Mouse (Mus musculus): ENCODE results near the gene Gm48552. TPM values are rescaled to one million over a fixed set of nuclear protein-coding genes. Genes with fewer than 3 reads are reported as not detected.
A peak's percentile ranks its signal among the peaks of the same experiment; 100 is the strongest.

Gm48552 gene
- polyA plus RNA-seq, 1 experiment from 2014 or later: 0.91 TPM

DNA sequence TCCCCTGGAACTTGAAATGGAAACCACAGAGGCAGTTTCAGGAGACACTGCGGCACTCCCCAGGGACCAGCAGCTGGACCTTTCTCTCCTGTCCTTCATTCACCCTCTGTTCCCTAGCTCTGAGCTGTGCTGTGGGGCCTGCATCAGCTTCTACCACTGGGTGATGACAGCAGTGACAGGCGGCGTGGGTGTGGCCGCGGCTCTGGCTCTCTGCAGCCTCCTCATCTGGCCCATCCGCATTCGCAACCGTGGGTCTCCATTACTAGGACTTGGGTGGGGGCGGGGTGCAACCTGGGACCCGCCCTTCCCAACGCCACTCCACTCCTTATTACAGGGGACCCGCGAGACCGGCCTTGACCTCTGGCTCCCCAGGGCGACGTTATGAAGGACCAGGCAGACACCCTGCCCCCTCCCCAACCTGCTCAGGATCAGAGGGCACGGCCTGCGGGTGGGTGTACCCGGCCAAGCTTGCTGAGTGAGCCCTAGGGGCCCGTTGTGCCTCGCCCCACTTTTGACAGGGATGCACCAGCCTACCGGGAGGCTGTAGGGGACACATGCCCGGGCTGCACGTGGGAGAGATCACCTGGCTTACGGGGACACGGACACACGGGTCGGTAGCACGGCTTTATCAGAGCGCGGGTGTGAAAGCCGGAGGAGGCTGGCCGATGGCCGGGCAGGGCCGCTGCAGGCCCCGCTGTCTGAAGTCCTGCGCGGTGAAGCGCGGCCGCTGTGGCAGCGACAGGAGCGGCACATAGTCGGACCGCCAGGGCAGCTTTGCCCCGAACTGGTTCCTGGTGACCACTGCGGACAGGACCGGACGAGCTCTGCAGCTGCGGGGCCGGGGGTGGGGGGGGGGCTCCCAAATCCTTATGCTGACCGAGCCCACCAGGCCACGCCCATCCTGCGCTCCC, 25.1 kb upstream of the Gm48552 start:
- Histone ChIP-seq H3K4me3 (peak overlapping the region; percentile 46), H3K36me3 (peaks cover 20% of the 10 kb centered on the region), H3K4me1 (replicated peaks) (peaks cover 82% of the 10 kb centered on the region), H3K9ac (peak overlapping the region; percentile 57), H3K27ac (peak overlapping the region; percentile 93), H3K4me2 (peak overlapping the region; percentile 83), H3K27me3 (no peaks in the 10 kb centered on the region), H3K9me3 (replicated peaks) (no peaks in the 10 kb centered on the region)
- peak; percentile 67 for ATAC-seq (replicated peaks; ENCODE audit: insufficient number of reproducible peaks, insufficient read depth, low FRiP score, low read depth)
- WGBS: 10% methylated on average over 54 of the region's 54 CpGs

DNA sequence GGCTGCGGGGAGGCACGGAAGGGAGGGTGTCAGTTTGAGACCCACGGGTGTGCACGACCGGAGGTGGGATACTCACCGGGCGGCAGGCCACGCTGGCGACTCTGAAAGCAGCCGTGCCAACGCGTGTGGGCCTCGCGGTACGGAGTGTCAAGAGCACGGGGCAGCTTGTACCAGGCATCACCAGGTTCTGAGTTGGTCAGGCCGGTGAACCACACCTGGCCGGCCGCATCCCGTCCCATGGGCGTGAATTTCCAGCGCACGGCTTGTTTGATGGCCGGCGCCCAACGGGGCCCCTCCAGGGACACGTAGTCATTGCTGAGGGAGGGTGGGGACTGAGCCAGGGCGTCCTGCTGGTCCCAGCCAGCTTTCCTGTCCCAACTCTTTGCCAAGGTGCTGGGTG, 24.1 kb upstream of the Gm48552 start:
- 14% methylated on average over 28 of the region's 28 CpGs for WGBS
- peak overlapping the region; percentile 57 for H3K9ac ChIP-seq
- peaks cover 72% of the 10 kb centered on the region for H3K4me1 ChIP-seq (replicated peaks)
- no peaks in the 10 kb centered on the region for H3K27me3 ChIP-seq
- no peaks in the 10 kb centered on the region for H3K9me3 ChIP-seq (replicated peaks)
- peaks cover 30% of the 10 kb centered on the region for H3K36me3 ChIP-seq
- ATAC-seq (replicated peaks; ENCODE audit: insufficient number of reproducible peaks, insufficient read depth, low FRiP score, low read depth): no peak
- peak overlapping the region; percentile 83 for H3K4me2 ChIP-seq
- H3K4me3 ChIP-seq: peak overlapping the region; percentile 46
- peak overlapping the region; percentile 93; the same call in 1 of the 2 replicates for H3K27ac ChIP-seq

DNA sequence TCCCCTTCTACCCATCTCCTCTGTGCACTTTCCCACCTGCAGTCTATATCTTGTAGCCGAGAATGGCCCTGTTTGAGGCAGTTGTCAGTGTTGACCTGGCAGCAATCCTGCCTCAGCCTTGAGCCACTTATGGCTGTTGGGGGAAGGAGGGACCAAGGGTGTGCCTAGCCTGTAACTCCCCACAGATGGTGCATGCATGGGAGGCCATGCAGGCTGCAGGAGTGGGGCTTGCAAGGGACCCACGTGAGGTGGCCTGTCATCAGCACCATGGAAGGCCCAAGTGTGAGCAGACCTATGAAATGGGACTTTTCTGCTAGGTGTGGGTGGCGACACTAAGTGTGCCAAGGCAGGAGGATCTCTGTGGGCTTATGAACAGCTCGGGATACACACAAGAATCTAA, 23.7 kb upstream of the Gm48552 start:
- 36% methylated on average over 4 of the region's 4 CpGs for WGBS
- peak overlapping the region; percentile 83 for H3K4me2 ChIP-seq
- H3K4me3 ChIP-seq: peak overlapping the region; percentile 46
- no peaks in the 10 kb centered on the region for H3K27me3 ChIP-seq
- ATAC-seq (replicated peaks; ENCODE audit: insufficient number of reproducible peaks, insufficient read depth, low FRiP score, low read depth): no peak
- H3K9me3 ChIP-seq (replicated peaks): no peaks in the 10 kb centered on the region
- H3K4me1 ChIP-seq (replicated peaks): peaks cover 68% of the 10 kb centered on the region
- H3K9ac ChIP-seq: peak overlapping the region; percentile 57; the same call in 1 of the 2 replicates
- H3K36me3 ChIP-seq: peaks cover 34% of the 10 kb centered on the region
- H3K27ac ChIP-seq: peak overlapping the region; percentile 93

DNA sequence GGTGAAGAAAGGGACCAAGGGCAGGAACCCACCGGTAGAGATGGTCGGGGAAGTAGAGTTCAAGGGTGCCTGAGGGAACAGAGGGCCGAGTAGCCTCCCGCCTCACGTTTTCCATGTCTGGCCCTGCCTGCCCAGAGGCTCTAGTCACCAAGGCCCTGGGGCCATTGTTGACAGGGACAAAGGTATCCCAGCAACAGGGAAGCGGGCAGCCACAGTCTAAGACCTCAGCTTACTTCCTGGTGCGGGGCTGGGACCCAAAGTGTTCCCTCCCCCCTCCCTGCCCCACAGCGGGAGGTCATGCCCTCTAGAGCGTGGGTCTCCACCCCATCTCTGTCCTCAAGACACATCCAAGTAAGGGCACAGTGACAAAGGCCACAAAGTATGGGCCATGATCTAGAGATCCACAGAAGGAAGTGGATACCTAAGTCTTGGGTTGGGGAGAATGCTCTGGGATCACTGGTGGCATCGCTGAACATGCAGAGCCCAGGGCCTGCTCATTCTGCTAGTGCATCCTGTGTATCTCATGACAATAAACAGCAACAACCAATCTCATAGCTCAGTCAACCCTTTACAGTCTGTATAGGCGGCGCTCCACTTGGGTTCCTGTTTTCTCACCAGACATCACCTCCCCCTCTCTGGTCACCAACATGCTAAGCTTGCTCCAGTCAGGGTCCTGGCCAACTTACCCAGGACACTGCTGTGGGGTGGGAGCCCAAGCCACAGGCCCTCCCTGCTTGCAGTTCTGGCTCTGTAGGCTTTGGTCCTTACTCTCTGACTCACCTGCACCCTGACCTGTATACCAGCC, 22.9 kb upstream of the Gm48552 start, which contains the start of gene 4930404N11Rik:
TSS of gene 4930404N11Rik (minus strand) at position 145 of the 805 bp plus-strand sequence.
- peaks cover 60% of the 10 kb centered on the region for H3K4me1 ChIP-seq (replicated peaks)
- no peak for ATAC-seq (replicated peaks; ENCODE audit: insufficient number of reproducible peaks, insufficient read depth, low FRiP score, low read depth)

DNA sequence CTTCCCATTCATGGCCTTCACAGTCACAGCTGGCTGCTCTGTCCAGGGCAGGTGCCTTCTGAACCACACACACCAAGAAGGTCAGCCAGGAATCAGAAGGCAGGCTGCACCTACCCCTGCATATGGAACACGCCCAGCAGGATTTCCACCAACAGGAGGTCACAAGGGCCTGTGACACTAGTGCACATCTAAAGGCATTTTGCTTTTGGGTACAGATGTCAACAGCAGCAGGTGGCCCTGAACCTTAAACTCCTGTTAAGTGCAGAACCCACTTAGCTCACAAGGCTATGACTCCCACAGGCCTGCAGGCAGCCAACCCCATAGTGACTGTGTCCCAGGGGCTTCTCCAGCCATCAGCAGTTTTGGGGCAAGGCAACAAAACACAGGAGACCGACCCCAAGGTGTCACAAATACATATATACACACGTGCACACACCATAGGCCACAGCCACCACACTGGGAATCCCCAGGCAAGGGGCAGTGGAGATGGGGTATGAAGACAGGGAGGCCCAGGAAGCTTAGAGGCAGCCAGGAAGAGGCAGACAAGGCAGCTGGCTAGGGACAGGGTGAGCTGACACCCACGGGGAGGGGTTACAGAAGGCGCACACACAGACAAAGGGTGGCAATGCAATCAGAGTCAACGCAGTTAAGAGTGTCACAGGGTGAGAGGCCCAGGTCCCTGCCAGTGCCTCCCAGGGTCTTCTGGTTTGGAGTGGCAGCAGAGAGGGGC, 22.2 kb upstream of the Gm48552 start:
- H3K27me3 ChIP-seq: no peaks in the 10 kb centered on the region
- no peak overlapping the region for H3K9ac ChIP-seq
- peak overlapping the region; percentile 93 for H3K27ac ChIP-seq
- no peaks in the 10 kb centered on the region for H3K9me3 ChIP-seq (replicated peaks)
- peaks cover 50% of the 10 kb centered on the region for H3K36me3 ChIP-seq
- peaks cover 52% of the 10 kb centered on the region for H3K4me1 ChIP-seq (replicated peaks)
- H3K4me2 ChIP-seq: no peak overlapping the region
- no peak overlapping the region for H3K4me3 ChIP-seq
- 69% methylated on average over 6 of the region's 6 CpGs for WGBS
- no peak for ATAC-seq (replicated peaks; ENCODE audit: insufficient number of reproducible peaks, insufficient read depth, low FRiP score, low read depth)

More for the DNA sequence above, 22.9 kb upstream of the Gm48552 start, which contains the start of gene 4930404N11Rik:
- Histone ChIP-seq H3K36me3 (peaks cover 42% of the 10 kb centered on the region), H3K27me3 (no peaks in the 10 kb centered on the region), H3K9me3 (replicated peaks) (no peaks in the 10 kb centered on the region), H3K4me3 (peak within 1 kb of the TSS; percentile 46), H3K9ac (peak within 1 kb of the TSS; percentile 57), H3K4me2 (peak within 1 kb of the TSS; percentile 83), H3K27ac (peak within 1 kb of the TSS; percentile 93)
- WGBS: 28% methylated on average over 12 of the region's 12 CpGs

DNA sequence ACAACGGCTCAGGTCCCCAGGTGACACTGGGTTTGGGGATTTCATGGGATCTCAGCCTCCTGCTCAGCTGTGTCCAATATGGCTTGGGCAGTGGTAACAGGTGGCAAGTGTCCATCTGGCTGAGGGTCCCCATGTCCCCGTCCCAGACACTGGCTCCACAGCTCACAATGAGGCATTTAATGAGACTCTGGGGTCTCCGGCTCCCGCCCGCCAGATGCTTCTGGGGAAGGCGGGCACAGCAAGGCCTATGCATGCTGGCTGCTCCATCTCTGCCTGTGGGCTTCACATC, 21.7 kb upstream of the Gm48552 start:
- H3K27me3 ChIP-seq: no peaks in the 10 kb centered on the region
- no peak overlapping the region for H3K4me2 ChIP-seq
- no peaks in the 10 kb centered on the region for H3K9me3 ChIP-seq (replicated peaks)
- H3K36me3 ChIP-seq: peaks cover 53% of the 10 kb centered on the region
- peaks cover 48% of the 10 kb centered on the region for H3K4me1 ChIP-seq (replicated peaks)
- H3K9ac ChIP-seq: no peak overlapping the region
- WGBS: 89% methylated on average over 6 of the region's 6 CpGs
- no peak for ATAC-seq (replicated peaks; ENCODE audit: insufficient number of reproducible peaks, insufficient read depth, low FRiP score, low read depth)
- no peak overlapping the region for H3K4me3 ChIP-seq
- H3K27ac ChIP-seq: no peak overlapping the region

DNA sequence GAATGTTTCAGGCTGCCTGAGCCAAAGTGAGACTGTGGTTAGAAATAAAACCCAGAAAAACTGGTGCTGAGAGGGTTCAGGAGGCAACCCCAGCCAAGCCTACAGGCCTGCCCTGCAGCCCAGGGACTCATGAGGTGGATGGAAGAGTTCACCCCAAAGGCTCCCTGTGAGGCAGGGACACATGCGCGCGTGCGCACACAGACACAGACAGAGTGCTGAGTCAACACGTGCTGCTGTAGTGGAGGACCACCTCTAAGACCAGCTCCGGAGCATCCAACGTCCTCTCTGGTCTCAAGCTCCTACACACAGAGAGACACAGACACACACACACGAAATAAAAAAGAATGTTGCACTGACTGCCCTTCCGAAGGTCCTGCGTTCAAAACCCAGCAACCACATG, 13.5 kb upstream of the Gm48552 start:
- Histone ChIP-seq H3K36me3 (peaks cover 43% of the 10 kb centered on the region), H3K4me2 (no peak overlapping the region), H3K9me3 (replicated peaks) (no peaks in the 10 kb centered on the region), H3K27ac (no peak overlapping the region), H3K9ac (no peak overlapping the region), H3K27me3 (no peaks in the 10 kb centered on the region), H3K4me3 (no peak overlapping the region), H3K4me1 (replicated peaks) (peaks cover 30% of the 10 kb centered on the region)
- no peak for ATAC-seq (replicated peaks; ENCODE audit: insufficient number of reproducible peaks, insufficient read depth, low FRiP score, low read depth)
- WGBS: 89% methylated on average over 10 of the region's 10 CpGs

DNA sequence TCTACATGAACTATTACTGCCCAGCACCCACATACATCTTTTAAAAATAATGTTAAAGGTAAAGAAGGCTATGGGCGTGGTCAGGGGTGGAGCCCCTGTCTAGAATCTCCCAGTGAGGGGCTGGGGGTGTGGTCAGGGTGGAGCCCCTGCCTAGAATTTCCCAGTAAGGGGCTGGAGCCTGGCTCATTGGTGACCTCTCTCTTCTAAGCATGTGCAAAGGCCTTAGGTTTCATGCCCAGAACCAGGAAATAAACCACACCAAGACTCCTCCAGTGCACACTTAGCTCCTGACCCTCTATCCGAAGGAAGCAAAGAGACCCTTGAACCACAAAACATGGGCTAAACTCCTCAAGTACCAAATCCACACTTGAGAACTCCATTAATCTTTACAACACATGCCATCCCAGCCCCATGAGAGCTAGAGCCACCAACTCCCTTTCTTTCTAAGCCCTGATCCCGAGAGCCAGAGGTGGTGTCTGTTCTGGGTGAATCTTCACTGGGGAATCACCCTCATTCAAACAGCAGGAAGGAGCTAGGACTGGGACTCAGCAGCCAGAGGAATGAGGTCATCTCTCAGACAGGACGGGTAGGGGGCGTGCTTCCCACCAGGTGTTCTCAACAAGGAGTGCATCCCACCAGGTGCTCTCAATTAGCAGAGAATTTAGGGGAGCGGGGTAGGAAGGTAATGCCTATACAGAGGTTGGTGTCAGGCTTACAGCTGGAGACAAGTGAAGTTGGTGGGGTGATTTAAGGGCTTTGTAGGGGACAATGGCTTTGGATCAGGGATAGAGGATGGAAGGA, 12.0 kb upstream of the Gm48552 start:
- peaks cover 30% of the 10 kb centered on the region for H3K4me1 ChIP-seq (replicated peaks)
- peak overlapping the region; percentile 77 for H3K27ac ChIP-seq
- peak overlapping the region; percentile 98 for H3K9ac ChIP-seq
- ATAC-seq (replicated peaks; ENCODE audit: insufficient number of reproducible peaks, insufficient read depth, low FRiP score, low read depth): no peak
- H3K27me3 ChIP-seq: no peaks in the 10 kb centered on the region
- WGBS: 35% methylated on average over 6 of the region's 6 CpGs
- H3K4me2 ChIP-seq: peak overlapping the region; percentile 89
- H3K36me3 ChIP-seq: peaks cover 28% of the 10 kb centered on the region; the same call in 1 of the 2 replicates
- H3K4me3 ChIP-seq: peak overlapping the region; percentile 93
- no peaks in the 10 kb centered on the region for H3K9me3 ChIP-seq (replicated peaks)

DNA sequence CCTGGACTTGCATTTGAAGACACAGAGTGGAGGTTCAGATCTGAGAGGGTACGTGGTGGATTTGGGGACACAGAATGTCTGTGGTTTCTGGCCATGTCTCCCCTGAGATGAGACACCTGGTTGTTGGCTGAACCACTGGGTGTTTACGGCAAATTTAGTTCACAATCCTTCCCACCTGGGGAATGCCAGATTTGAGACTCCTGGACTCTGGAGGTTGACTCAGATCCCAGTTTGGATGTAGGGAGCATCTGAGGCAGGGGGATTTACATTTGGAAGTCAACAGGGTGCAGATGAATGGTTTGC, 11.5 kb upstream of the Gm48552 start:
- 48% methylated on average over 2 of the region's 2 CpGs for WGBS
- Histone ChIP-seq H3K4me3 (peak overlapping the region; percentile 93), H3K27ac (peak overlapping the region; percentile 77), H3K9me3 (replicated peaks) (no peaks in the 10 kb centered on the region), H3K27me3 (no peaks in the 10 kb centered on the region), H3K36me3 (peaks cover 26% of the 10 kb centered on the region; the same call in 1 of the 2 replicates), H3K9ac (peak overlapping the region; percentile 98), H3K4me2 (peak overlapping the region; percentile 89), H3K4me1 (replicated peaks) (peaks cover 36% of the 10 kb centered on the region)
- ATAC-seq (replicated peaks; ENCODE audit: insufficient number of reproducible peaks, insufficient read depth, low FRiP score, low read depth): no peak

DNA sequence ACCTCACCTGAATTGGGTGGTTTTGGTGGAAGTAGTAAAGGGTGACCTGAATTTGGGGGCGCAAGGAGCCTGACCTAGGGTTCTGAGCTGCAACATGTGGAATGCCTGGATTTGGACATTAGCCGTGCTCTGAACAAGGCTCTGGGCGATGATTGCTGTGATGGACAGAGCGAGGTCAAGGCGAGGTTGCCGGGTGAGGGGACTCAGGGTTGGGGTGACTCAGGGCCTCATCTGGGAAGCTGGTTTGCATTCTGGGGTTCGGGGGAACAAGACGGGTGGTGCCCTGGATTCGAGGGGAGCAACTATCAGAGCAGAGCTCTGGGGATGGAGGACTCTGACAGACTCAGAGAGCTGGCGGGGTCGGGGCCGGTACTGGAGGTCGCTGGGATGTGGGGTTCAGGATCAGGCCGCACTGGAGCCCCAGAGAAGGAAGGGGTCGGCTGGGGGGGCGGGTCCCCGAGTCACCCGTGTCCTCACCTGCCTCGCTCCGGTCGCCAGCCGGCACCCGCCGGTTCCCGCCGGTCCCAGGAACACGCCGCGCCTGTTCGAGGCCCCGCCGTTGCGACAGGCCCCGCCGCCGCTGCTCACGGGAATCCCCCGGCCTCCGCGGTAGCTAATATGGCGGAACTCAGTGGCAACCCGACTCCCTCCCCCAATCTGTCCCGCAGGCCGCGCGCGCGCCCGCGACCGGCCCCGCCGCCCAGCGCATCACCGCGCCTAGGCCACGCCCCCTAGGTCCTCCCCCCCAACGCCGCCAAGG, 10.8 kb upstream of the Gm48552 start, which contains the start of gene Fzr1:
TSS of gene Fzr1 (minus strand) at position 724 of the 760 bp plus-strand sequence.
- Histone ChIP-seq H3K27ac (peak within 1 kb of the TSS; percentile 77), H3K36me3 (peaks cover 21% of the 10 kb centered on the region; the same call in 1 of the 2 replicates), H3K4me3 (peak within 1 kb of the TSS; percentile 93), H3K27me3 (no peaks in the 10 kb centered on the region), H3K9ac (peak within 1 kb of the TSS; percentile 98), H3K9me3 (replicated peaks) (no peaks in the 10 kb centered on the region), H3K4me2 (peak within 1 kb of the TSS; percentile 89), H3K4me1 (replicated peaks) (peaks cover 39% of the 10 kb centered on the region)
- 1% methylated on average over 48 of the region's 59 CpGs for WGBS
- ATAC-seq (replicated peaks; ENCODE audit: insufficient number of reproducible peaks, insufficient read depth, low FRiP score, low read depth): 0 out of 2 replicates have a peak, but pooled peaks have one; percentile 8

All from heart, embryonic 15.5 days (tissue).